Mouse (Mus musculus) A20 (cell line): ENCODE measurements around the gene Rplp2.

Experiments
- DNase-seq: peaks from one replicate; pipeline ENCODE4 v3.0.0-alpha.2; 2011; ENCODE audit warnings: low read depth, low spot score

Gene Rplp2

DNA sequence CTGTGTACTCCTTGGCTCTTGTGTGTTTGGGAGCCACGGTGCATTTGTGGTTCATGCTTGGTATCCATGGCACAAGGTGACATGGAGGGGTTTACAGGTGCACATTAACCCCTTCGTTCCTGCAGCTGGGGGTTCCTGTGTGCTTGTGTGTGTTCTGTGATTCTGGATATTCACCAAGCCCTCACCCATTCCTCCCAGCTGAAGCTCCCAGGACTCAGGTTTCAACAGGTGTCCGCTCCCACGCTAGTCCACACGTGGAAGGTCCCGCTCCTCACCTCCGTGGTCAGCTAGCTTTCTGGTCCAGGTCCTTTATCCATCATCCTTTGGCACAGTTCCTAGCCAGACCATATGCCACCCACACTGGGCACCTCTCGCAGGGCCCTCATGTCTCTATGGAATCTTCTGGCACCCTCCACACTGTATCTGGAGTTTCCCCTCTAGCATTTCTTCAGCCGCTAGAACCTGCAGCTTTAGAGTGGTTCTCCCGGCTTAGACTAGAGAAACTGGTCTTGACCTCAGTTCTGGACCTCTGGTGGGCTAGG, 19.5 kb downstream of the Rplp2 start:
- DNase-seq, result no peak

DNA sequence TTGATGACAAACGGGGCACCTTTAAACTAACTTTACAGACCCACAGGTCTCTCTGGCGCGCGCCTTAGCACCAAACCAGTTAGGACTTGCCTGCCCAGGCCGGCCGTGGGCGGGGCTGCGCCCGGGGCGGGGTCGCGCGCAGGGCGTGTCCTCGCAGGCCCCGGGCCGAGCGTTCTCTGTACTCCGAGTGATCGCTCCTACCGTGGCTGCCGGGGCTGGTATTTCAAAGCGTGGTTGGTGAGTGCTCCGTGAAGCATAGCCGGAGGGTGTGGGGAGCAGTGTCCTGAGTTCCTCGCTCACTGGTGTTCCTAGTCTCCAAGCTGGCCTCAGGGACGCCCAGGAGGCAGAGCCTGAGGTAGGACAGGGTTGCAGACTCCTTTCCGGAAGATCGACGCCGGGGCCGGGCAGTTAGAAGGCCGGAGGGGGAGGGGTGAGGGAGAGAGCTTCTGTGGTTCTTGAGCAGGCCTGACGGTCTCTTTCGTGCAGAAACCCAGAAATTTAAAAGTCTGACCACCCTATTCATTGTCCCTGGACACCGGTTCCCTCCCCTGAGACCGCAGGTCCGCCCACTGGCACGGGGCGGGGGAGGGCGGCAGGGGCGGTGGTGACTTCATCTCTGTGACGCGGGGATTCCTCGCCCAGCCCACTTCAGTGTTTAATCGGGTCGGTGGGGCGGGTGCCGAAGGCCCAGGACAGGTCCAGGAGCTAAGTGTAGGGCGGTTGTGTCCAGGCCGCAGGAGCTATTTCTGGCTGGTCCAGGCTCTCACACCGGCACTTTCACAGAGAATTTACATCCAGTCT, 20.3 kb downstream of the Rplp2 start, which contains the start of gene Cd151:
TSS of gene Cd151 (plus strand) at position 163 of the 801 bp plus-strand sequence.
- DNase-seq, result peak; percentile 92

DNA sequence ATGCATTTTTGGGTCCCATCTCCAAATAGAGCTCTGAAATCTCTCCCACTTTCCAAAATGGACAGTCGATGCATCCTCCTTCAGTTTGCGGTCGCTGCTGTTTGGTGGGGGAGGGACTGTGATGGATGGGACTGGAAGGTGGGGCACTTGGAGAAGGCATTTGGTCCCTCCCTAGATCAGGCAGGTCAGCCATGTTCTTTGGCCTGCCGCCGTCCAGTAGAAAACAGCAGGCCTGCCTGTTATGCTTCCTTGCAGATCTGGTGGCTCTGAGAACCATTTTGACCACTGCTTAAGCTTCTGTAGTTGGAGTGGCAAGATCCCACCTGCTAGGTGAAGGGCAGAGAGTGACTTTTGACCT, 21.0 kb downstream of the Rplp2 start:
- no peak for DNase-seq

- DNase-seq, result peak; percentile 85
These were observed 21.5 kb downstream of the Rplp2 start for GRCm38 (mm10) chr7:141468522-141469211.

GRCm38 (mm10) chr7:141469352-141469751, 22.2 kb downstream of the Rplp2 start:
- DNase-seq, result no peak

DNA sequence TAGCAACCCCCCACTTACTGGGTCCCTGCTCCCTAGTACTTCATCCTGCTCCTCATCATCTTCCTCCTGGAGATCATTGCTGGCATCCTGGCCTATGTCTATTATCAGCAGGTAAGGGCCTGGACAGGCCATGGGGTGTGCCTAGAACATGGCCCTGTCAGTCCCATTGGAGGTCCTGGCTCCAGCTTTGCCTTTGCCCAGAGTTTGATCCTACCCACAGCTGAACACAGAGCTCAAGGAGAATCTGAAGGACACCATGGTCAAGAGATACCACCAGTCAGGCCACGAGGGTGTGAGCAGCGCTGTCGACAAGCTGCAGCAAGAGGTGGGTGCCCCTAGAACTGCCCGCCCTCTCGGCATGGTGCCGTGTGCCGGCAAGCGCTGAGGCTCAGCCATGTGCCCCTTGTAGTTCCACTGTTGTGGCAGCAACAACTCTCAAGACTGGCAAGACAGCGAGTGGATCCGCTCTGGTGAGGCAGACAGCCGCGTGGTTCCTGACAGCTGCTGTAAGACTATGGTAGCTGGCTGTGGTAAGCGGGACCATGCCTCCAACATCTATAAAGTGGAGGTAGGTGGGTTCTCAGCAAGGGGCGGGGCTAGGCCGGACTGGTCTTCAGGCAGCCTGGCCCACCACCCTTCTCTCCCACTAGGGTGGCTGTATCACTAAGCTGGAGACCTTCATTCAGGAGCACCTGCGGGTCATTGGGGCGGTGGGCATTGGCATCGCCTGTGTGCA, 22.9 kb downstream of the Rplp2 start:
- DNase-seq, result no peak

DNA sequence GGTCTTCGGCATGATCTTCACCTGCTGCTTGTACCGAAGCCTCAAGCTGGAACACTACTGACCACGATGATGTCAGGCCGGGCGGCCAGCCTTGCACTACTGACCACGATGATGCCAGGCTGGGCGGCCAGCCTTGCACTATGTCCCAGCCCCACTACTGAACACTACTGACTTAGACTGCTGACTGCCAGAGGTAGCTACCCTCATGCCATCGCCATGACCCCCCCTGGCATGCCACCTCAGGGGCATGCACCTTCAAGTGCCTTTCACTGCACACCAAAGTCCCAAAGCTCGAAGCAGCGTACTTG, 23.4 kb downstream of the Rplp2 start:
- no peak for DNase-seq

GRCm38 (mm10) chr7:141471236-141471635, 24.1 kb downstream of the Rplp2 start:
- no peak for DNase-seq

- DNase-seq, result no peak
These were observed 25.1 kb downstream of the Rplp2 start for GRCm38 (mm10) chr7:141472226-141472625.

DNA sequence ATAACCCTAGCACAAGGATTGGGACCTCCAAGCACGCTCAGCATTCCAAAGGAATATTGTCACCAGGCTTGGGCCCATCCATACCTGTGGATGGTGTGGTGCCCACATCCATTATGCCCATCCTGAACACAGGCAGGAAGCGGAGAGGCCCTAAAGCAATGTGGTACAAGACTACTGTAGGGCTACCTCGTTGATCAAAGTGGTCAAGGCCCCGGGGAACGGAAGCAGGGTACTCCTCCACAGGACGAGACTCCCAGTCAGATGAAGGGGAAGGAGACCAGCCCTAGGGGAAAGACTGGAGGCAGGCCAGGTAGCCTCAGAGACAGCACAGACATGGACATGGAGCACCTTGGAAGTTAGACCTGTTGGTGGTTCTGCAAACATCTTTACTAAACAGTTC, 25.6 kb downstream of the Rplp2 start:
- no peak for DNase-seq

GRCm38 (mm10) chr7:141474160-141474559, 27.0 kb downstream of the Rplp2 start:
- DNase-seq, result no peak

DNA sequence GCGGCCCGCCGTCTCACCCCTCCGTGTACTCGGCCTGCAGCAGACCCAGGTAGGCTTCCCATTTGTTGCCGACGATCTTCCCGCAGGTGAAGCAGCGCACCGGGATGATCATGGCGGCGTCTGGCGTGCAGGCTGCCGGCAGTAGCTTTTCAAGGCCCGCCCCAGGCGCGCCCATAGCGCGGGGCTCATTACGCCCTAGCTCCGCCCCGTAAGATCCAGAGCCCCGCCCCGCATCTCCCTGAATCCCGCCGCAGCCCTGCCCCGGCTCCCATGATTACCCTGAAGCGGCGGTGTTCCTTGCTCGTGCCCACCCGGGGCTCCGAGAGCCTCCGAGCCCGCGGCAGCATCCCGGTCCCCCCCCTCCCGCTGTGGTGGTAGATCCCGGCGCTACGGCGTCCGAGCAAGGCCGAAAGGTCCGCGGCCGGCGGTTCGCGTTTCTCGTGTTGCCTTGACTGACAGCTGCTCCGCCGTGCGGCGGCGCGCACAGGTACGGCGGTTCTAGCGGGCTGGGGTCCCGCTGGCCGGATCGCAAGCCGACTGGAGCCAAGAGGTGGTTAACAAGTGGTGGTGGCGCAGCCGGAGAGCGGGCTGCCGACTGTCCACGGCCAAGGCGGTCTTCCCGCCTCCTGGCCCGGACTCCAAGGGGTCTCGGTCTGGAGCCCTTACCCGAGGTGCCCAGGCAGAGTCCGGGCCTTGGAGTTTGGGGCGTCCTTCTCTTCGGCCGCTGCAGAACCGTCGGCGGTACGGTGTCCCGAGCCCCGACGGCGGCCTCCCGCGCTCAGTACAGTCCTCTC, 28.0 kb downstream of the Rplp2 start, which contains the start of the genes Polr2l and Tspan4:
TSS of gene Polr2l (minus strand) at position 122 of the 794 bp plus-strand sequence.
TSS of gene Tspan4 (plus strand) at position 230 of the 794 bp plus-strand sequence.
- DNase-seq, result peak; percentile 93

GRCm38 (mm10) chr7:141475805-141476158, 28.6 kb downstream of the Rplp2 start:
- DNase-seq, result no peak

DNA sequence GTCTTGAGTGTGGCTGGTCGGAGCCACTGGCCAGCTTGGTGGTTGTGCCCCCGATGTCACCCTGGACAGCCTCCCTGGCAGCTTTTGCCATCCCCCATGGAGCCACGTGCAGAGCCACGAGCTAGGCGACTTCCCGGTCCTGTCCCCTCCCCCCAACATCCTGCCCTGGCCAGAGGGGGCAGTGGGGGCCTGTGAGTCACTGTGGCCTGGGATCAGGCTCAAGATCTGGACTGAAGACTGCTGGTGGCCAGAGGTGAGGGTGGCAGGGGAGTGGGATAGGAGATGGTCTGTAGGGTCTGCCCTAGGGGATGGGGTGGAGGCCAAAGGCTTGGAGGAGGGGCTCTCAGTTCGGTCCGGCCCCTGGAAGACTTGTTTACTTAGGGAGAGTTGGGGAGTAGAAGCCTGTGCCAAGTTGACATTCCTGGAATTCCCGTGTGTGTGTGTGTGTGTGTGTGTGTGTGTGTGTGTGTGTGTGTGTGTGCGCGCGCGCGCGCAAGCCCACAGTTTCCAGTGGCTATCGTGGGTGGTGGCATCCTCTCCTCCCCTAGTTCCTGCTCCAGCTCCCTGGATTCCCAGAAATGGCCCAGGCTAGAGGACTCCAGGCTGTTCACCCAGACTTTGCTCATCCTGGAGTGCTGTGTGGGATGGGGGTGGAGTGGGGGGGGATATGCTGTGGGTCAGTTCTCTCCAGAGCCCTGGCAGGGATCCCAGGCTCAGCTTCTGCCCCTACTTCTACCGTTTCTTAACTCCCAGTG, 29.2 kb downstream of the Rplp2 start:
- no peak for DNase-seq

- DNase-seq, result peak; percentile 41
These were observed 29.8 kb downstream of the Rplp2 start for GRCm38 (mm10) chr7:141476981-141477370.

GRCm38 (mm10) chr7:141477578-141478269, 30.6 kb downstream of the Rplp2 start:
- no peak for DNase-seq

GRCm38 (mm10) chr7:141478270-141478748, 31.1 kb downstream of the Rplp2 start:
- no peak for DNase-seq

GRCm38 (mm10) chr7:141480842-141481497, 33.8 kb downstream of the Rplp2 start:
- DNase-seq, result peak; percentile 89
